Mouse (Mus musculus): ENCODE measurements around the gene Adamts17. TPM values are rescaled to one million over a fixed set of nuclear protein-coding genes. Genes with fewer than 3 reads are reported as not detected.

Adamts17 gene
- polyA plus RNA-seq, 1 experiment from 2014 or later: not detected

DNA sequence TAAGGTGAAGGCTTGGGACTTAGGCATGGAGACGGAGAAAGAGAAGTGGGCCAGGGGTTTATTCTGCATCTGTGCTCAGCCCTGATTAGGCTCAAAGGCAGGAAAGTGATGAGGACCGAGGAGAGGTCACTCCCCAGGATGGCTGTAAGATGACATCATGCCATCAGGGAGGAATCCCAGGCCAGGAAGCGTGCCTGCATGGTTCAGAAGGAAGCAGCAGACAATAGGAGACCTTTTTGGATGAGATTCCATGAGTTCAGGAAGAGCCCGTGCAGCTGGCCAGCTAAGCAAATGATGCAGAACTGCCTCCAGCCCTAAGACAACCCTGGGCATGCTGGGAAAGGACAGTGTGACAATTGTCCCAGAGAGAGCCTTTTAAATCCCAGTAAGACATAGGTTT, 93.7 kb downstream of the Adamts17 start:
- Histone ChIP-seq H3K79me2 (ENCODE audit: inconsistent target) (no peaks in the 10 kb centered on the region), H3K4me3 (ENCODE audit: inconsistent target) (no peak overlapping the region), H3K27ac (no peak overlapping the region), H3K36me3 (ENCODE audit: inconsistent target) (no peaks in the 10 kb centered on the region)
- WGBS (ENCODE audit: missing documents): 97% methylated on average over 3 of the region's 4 CpGs

DNA sequence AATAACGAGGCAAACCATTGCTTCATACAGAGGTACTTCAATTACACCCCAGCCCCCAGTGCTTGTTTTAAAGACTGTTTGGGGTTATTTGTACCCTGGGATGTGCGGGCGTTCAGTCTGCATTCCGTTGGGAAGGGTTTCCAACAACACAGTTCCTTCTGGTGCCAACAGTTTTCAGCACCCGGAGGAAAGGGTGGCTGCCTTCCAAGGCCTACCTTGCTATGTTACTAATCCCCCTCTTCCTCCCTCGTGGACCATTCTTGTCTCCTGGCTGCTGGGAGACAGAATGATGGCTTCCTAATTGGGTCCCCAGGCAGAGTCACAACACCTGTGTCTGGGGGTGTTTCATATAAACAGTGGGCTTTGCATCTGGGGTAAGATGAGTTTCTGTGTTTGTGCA, 94.5 kb downstream of the Adamts17 start:
- Histone ChIP-seq H3K4me3 (ENCODE audit: inconsistent target) (no peak overlapping the region), H3K27ac (no peak overlapping the region), H3K79me2 (ENCODE audit: inconsistent target) (no peaks in the 10 kb centered on the region), H3K36me3 (ENCODE audit: inconsistent target) (no peaks in the 10 kb centered on the region)
- 86% methylated on average over 6 of the region's 6 CpGs for WGBS (ENCODE audit: missing documents)

DNA sequence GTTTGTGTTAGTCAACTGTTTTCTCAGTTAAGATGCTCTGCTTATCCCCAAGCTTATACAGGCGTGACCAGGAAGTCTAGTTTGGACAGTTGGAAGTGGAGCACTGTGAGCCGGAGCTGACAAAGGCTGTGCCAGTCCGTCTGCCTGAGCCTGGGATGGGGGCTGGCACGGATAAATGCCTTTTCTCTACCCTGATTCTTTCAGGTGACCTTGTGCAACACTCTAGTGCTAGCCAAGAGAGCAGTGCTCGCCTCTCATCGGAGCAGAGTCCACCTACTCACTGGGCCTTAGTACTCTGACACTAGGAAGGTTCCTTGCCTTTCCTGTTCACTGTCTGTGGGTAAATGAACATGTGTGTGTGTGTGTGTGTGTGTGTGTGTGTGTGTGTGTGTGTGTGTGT, 95.5 kb downstream of the Adamts17 start:
- H3K27ac ChIP-seq: no peak overlapping the region
- 82% methylated on average over 4 of the region's 6 CpGs for WGBS (ENCODE audit: missing documents)
- H3K4me3 ChIP-seq (ENCODE audit: inconsistent target): no peak overlapping the region
- H3K79me2 ChIP-seq (ENCODE audit: inconsistent target): no peaks in the 10 kb centered on the region
- no peaks in the 10 kb centered on the region for H3K36me3 ChIP-seq (ENCODE audit: inconsistent target)

GRCm38 (mm10) chr7:66936042-66936755, 96.7 kb downstream of the Adamts17 start:
- Histone ChIP-seq H3K4me3 (ENCODE audit: inconsistent target) (no peak overlapping the region), H3K27ac (no peak overlapping the region), H3K36me3 (ENCODE audit: inconsistent target) (no peaks in the 10 kb centered on the region), H3K79me2 (ENCODE audit: inconsistent target) (no peaks in the 10 kb centered on the region)
- WGBS (ENCODE audit: missing documents): 96% methylated on average over 8 of the region's 8 CpGs

DNA sequence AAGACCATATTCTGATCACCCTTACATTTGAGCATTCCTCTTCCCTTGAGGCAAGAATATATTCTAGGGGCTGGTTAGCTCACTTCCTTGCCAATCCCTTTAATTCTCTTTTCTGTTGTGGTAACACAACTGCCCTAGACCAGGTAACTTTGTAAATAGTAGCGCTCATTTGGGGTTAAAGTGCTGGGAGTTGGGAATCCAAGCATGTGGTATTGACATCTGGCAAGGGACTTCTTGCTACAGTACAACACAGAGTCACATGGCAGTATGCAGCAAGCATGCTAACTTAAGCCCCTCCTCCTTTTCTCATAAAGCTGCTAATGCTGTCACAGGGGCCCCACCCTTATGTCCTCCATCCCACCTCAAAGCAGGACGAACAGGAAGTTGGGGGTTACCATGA, 97.4 kb downstream of the Adamts17 start:
- Histone ChIP-seq H3K79me2 (ENCODE audit: inconsistent target) (no peaks in the 10 kb centered on the region), H3K36me3 (ENCODE audit: inconsistent target) (no peaks in the 10 kb centered on the region), H3K4me3 (ENCODE audit: inconsistent target) (no peak overlapping the region), H3K27ac (no peak overlapping the region)
- WGBS (ENCODE audit: missing documents): 75% methylated on average over 2 of the region's 2 CpGs

DNA sequence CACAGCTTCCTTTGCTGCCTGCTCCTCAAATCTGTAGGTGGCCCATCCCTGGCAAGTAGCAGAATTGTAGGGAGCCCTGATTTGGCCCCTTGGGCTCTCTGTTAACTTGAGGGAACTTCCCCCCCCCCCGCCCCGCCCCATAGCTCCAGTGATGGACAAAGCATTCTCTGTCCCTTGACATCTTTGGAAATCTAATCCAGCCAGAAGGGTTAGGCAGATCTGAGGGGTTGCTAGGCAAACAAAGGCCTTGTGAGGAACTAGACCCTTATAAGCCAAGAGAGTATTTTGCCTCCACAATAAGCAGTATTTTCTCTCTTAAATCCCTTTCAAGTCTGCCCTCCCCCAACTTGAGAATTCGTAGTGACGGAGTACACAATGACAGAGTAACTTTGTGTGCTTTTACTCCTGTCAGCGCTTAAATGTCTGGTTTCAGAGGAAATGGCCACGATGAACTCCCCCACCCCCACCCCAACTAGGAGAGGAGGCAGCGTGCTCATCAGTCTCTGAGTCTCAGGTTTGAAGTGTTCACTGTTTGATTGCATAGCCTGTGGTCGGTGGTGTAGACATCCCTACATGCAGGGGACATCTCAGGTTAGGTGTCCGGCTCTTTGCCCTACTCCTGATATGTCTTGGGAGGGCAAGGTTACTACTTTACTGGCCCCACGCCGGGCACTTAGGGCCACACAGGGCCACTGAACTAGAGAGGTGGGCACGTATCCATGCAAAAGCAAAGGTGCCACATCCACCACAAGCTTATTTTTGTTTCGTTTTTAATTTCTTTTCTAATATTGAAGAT, 99.7 kb downstream of the Adamts17 start:
- Histone ChIP-seq H3K36me3 (ENCODE audit: inconsistent target) (no peaks in the 10 kb centered on the region), H3K79me2 (ENCODE audit: inconsistent target) (no peaks in the 10 kb centered on the region), H3K4me3 (ENCODE audit: inconsistent target) (no peak overlapping the region), H3K27ac (no peak overlapping the region)
- WGBS (ENCODE audit: missing documents): 93% methylated on average over 13 of the region's 13 CpGs

DNA sequence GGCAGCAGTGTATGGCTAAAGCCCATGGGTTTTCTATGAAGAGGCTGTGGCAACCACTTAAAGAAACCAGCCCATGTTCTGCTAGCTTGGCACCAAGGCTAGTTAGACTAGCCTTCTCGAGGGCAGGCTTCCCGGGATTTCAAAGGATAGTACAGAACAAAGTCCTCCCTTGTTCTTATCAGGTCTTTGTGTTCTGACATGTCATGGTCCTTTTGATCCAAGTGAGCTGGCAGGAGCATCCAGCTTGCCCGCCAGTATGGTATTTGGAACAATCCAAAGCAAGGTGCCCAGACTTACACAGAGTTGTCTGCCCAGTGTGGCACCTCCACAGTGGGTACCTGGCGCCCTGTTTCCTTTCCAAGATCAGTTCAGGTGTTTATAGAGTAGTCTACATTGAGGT, 101.2 kb downstream of the Adamts17 start:
- Histone ChIP-seq H3K4me3 (ENCODE audit: inconsistent target) (no peak overlapping the region), H3K79me2 (ENCODE audit: inconsistent target) (no peaks in the 10 kb centered on the region), H3K36me3 (ENCODE audit: inconsistent target) (no peaks in the 10 kb centered on the region), H3K27ac (no peak overlapping the region)
- WGBS (ENCODE audit: missing documents): 97% methylated on average over 4 of the region's 4 CpGs

- no peaks in the 10 kb centered on the region for H3K36me3 ChIP-seq (ENCODE audit: inconsistent target)
- H3K27ac ChIP-seq: no peak overlapping the region
- 100% methylated on average over 3 of the region's 3 CpGs for WGBS (ENCODE audit: missing documents)
- no peak overlapping the region for H3K4me3 ChIP-seq (ENCODE audit: inconsistent target)
- no peaks in the 10 kb centered on the region for H3K79me2 ChIP-seq (ENCODE audit: inconsistent target)
Measured at GRCm38 (mm10) chr7:66949006-66949405, 109.5 kb downstream of the Adamts17 start.

- Histone ChIP-seq H3K27ac (no peak overlapping the region), H3K79me2 (ENCODE audit: inconsistent target) (no peaks in the 10 kb centered on the region), H3K36me3 (ENCODE audit: inconsistent target) (no peaks in the 10 kb centered on the region), H3K4me3 (ENCODE audit: inconsistent target) (no peak overlapping the region)
- 100% methylated on average over 3 of the region's 3 CpGs for WGBS (ENCODE audit: missing documents)
Measured at GRCm38 (mm10) chr7:66952921-66953320, 113.4 kb downstream of the Adamts17 start.

- Histone ChIP-seq H3K4me3 (ENCODE audit: inconsistent target) (no peak overlapping the region), H3K36me3 (ENCODE audit: inconsistent target) (no peaks in the 10 kb centered on the region), H3K27ac (no peak overlapping the region), H3K79me2 (ENCODE audit: inconsistent target) (no peaks in the 10 kb centered on the region)
- 83% methylated on average over 8 of the region's 8 CpGs for WGBS (ENCODE audit: missing documents)
Measured at GRCm38 (mm10) chr7:66954073-66954472, 114.5 kb downstream of the Adamts17 start.

DNA sequence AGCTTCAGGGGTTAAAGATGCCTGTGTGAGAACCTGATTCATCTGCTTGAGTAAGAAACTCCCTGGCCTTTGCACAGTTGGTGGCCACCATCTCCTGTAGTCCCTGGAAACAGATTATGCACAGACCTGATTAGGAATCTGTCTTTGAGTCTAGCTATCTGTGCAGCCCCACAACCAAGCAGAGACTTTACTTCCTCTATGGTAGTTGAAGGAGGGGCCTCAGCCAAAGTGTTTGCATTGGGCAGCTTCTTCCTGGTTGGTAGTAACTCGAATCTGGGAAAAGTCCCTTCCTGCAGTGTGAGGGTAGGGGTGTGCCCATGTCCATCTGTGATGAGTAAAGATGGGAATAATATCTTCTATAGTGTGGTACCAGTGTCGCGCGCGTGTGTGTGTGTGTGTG, 115.2 kb downstream of the Adamts17 start:
- 70% methylated on average over 5 of the region's 5 CpGs for WGBS (ENCODE audit: missing documents)
- Histone ChIP-seq H3K79me2 (ENCODE audit: inconsistent target) (no peaks in the 10 kb centered on the region), H3K36me3 (ENCODE audit: inconsistent target) (no peaks in the 10 kb centered on the region), H3K4me3 (ENCODE audit: inconsistent target) (no peak overlapping the region), H3K27ac (no peak overlapping the region)

DNA sequence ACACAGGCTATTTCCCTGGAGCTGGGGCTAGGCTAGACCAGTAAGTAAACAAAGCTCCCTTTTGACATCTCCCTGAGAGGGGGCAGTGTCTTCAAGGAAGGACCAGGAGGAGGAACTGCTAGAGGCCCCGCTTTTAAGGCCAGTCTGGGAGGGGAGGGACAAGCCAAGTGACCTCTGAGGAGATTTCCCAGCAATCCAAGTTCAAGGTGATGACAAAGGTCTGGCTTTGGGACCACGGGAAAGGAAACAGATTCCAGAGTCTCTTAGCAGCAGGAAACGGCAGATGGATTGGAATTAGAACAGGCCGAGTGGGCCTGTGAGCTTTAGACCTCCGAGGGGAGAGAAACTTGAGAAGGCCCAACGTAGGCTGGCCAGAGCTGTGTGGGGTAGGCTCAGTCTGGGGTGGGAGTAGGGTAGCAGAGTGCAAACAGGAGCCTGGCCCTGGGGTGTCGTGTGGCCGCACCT, 116.0 kb downstream of the Adamts17 start:
- Histone ChIP-seq H3K36me3 (ENCODE audit: inconsistent target) (no peaks in the 10 kb centered on the region), H3K27ac (no peak overlapping the region), H3K79me2 (ENCODE audit: inconsistent target) (no peaks in the 10 kb centered on the region), H3K4me3 (ENCODE audit: inconsistent target) (no peak overlapping the region)
- 83% methylated on average over 8 of the region's 8 CpGs for WGBS (ENCODE audit: missing documents)

- no peak overlapping the region for H3K4me3 ChIP-seq (ENCODE audit: inconsistent target)
- H3K79me2 ChIP-seq (ENCODE audit: inconsistent target): no peaks in the 10 kb centered on the region
- no peak overlapping the region for H3K27ac ChIP-seq
- WGBS (ENCODE audit: missing documents): 49% methylated on average over 2 of the region's 2 CpGs
- no peaks in the 10 kb centered on the region for H3K36me3 ChIP-seq (ENCODE audit: inconsistent target)
Measured at GRCm38 (mm10) chr7:66955978-66956377, 116.4 kb downstream of the Adamts17 start.

DNA sequence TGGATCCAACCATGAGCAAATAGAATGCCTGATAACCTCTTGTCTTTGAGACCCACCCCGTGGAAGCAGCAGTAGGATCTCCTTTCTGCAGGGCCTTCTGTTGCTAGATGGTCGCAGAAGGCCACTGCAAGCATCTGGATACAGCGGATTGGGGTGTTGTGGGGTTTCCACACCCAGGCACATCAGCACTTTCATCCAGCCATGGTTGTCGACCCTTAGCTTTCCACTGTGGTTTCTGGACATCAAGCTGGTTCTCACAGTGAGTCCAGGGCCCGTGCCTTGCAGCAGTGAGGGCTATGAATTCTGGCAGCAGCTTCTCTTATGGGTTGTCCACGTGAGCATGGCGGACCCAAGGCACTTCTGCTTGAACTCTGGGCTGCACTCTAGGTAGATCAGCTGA, 118.2 kb downstream of the Adamts17 start:
- H3K36me3 ChIP-seq (ENCODE audit: inconsistent target): no peaks in the 10 kb centered on the region
- H3K27ac ChIP-seq: no peak overlapping the region
- no peak overlapping the region for H3K4me3 ChIP-seq (ENCODE audit: inconsistent target)
- H3K79me2 ChIP-seq (ENCODE audit: inconsistent target): no peaks in the 10 kb centered on the region
- 87% methylated on average over 7 of the region's 7 CpGs for WGBS (ENCODE audit: missing documents)

GRCm38 (mm10) chr7:66960246-66961033, 120.9 kb downstream of the Adamts17 start:
- 90% methylated on average over 8 of the region's 8 CpGs for WGBS (ENCODE audit: missing documents)
- no peaks in the 10 kb centered on the region for H3K36me3 ChIP-seq (ENCODE audit: inconsistent target)
- H3K79me2 ChIP-seq (ENCODE audit: inconsistent target): no peaks in the 10 kb centered on the region
- no peak overlapping the region for H3K4me3 ChIP-seq (ENCODE audit: inconsistent target)
- no peak overlapping the region for H3K27ac ChIP-seq

Measured in macrophage (primary cell).